Mouse (Mus musculus): ENCODE measurements around the gene Wdfy2. TPM values are rescaled to one million over a fixed set of nuclear protein-coding genes. Genes with fewer than 3 reads are reported as not detected.

Wdfy2 gene
- 10.8 and 11.2 TPM in 2 replicates for polyA plus RNA-seq (2011; ENCODE audit: insufficient read depth, insufficient read length, low read depth, missing spikeins)

- Histone ChIP-seq H3K27me3 (ENCODE audit: control insufficient read depth, insufficient read depth, low read length, poor library complexity, severe bottlenecking) (no peaks in the 10 kb centered on the region), H3K27ac (ENCODE audit: insufficient read depth, low read length) (no peak within 1 kb of the TSS)
- TF ChIP-seq CTCF (IDR thresholded peaks at IDR 0.05; ENCODE audit: low read depth, low read length) (no peak), POLR2A (IDR thresholded peaks at IDR 0.05; ENCODE audit: insufficient read depth, low read length) (no peak), EP300 (IDR thresholded peaks at IDR 0.05; ENCODE audit: insufficient read depth, low read depth, low read length) (no peak)
Observed at GRCm38 (mm10) chr14:62837641-62838252, at the start of gene Wdfy2. Gene Wdfy2 (plus strand): TSS chr14:62837678.

GRCm38 (mm10) chr14:62789282-62789681 is 48.2 kb upstream of the Wdfy2 start:
- Histone ChIP-seq H3K27me3 (ENCODE audit: control insufficient read depth, insufficient read depth, low read length, poor library complexity, severe bottlenecking) (no peaks in the 10 kb centered on the region; the same call in 1 of the 2 replicates), H3K4me3 (ENCODE audit: low read depth, low read length) (no peak overlapping the region), H3K9ac (ENCODE audit: low read depth, poor library complexity, severe bottlenecking) (no peak overlapping the region), H3K27ac (ENCODE audit: insufficient read depth, low read length) (no peak overlapping the region), H3K9me3 (replicated peaks; ENCODE audit: control insufficient read depth, insufficient read depth, low read length, poor library complexity, severe bottlenecking) (no peaks in the 10 kb centered on the region), H3K36me3 (ENCODE audit: control insufficient read depth, insufficient read depth, low read length, poor library complexity, severe bottlenecking) (no peaks in the 10 kb centered on the region), H3K4me1 (ENCODE audit: control insufficient read depth, insufficient read depth, low read length) (no peaks in the 10 kb centered on the region)
- TF ChIP-seq POLR2A (IDR thresholded peaks at IDR 0.05; ENCODE audit: insufficient read depth, low read length) (no peak), EP300 (IDR thresholded peaks at IDR 0.05; ENCODE audit: insufficient read depth, low read depth, low read length) (no peak), CTCF (IDR thresholded peaks at IDR 0.05; ENCODE audit: low read depth, low read length) (no peak)

More at GRCm38 (mm10) chr14:62837641-62838252, at the start of gene Wdfy2:
- H3K9ac ChIP-seq (ENCODE audit: low read depth, poor library complexity, severe bottlenecking): peak within 1 kb of the TSS; percentile 33
- no peaks in the 10 kb centered on the region for H3K36me3 ChIP-seq (ENCODE audit: control insufficient read depth, insufficient read depth, low read length, poor library complexity, severe bottlenecking)
- H3K4me1 ChIP-seq (ENCODE audit: control insufficient read depth, insufficient read depth, low read length): no peaks in the 10 kb centered on the region
- peak within 1 kb of the TSS; percentile 84 for H3K4me3 ChIP-seq (ENCODE audit: low read depth, low read length)
- no peaks in the 10 kb centered on the region for H3K9me3 ChIP-seq (replicated peaks; ENCODE audit: control insufficient read depth, insufficient read depth, low read length, poor library complexity, severe bottlenecking)

GRCm38 (mm10) chr14:62795719-62796118 is 41.8 kb upstream of the Wdfy2 start:
- Histone ChIP-seq H3K9me3 (replicated peaks; ENCODE audit: control insufficient read depth, insufficient read depth, low read length, poor library complexity, severe bottlenecking) (no peaks in the 10 kb centered on the region), H3K4me1 (ENCODE audit: control insufficient read depth, insufficient read depth, low read length) (no peaks in the 10 kb centered on the region), H3K9ac (ENCODE audit: low read depth, poor library complexity, severe bottlenecking) (no peak overlapping the region), H3K27ac (ENCODE audit: insufficient read depth, low read length) (no peak overlapping the region), H3K36me3 (ENCODE audit: control insufficient read depth, insufficient read depth, low read length, poor library complexity, severe bottlenecking) (no peaks in the 10 kb centered on the region), H3K27me3 (ENCODE audit: control insufficient read depth, insufficient read depth, low read length, poor library complexity, severe bottlenecking) (no peaks in the 10 kb centered on the region; the same call in 1 of the 2 replicates), H3K4me3 (ENCODE audit: low read depth, low read length) (no peak overlapping the region)
- TF ChIP-seq EP300 (IDR thresholded peaks at IDR 0.05; ENCODE audit: insufficient read depth, low read depth, low read length) (no peak), CTCF (IDR thresholded peaks at IDR 0.05; ENCODE audit: low read depth, low read length) (no peak), POLR2A (IDR thresholded peaks at IDR 0.05; ENCODE audit: insufficient read depth, low read length) (no peak)

GRCm38 (mm10) chr14:62798608-62799101 is 38.8 kb upstream of the Wdfy2 start:
- no peaks in the 10 kb centered on the region for H3K27me3 ChIP-seq (ENCODE audit: control insufficient read depth, insufficient read depth, low read length, poor library complexity, severe bottlenecking)
- no peak overlapping the region for H3K27ac ChIP-seq (ENCODE audit: insufficient read depth, low read length)
- peak overlapping the region; percentile 41 for H3K4me3 ChIP-seq (ENCODE audit: low read depth, low read length)
- no peaks in the 10 kb centered on the region for H3K36me3 ChIP-seq (ENCODE audit: control insufficient read depth, insufficient read depth, low read length, poor library complexity, severe bottlenecking)
- TF ChIP-seq CTCF (IDR thresholded peaks at IDR 0.05; ENCODE audit: low read depth, low read length): no peak
- 0 out of 2 replicates have a peak, but pooled peaks have one; percentile 6 for TF ChIP-seq EP300 (IDR thresholded peaks at IDR 0.05; ENCODE audit: insufficient read depth, low read depth, low read length)
- no peak overlapping the region for H3K9ac ChIP-seq (ENCODE audit: low read depth, poor library complexity, severe bottlenecking)
- no peaks in the 10 kb centered on the region for H3K9me3 ChIP-seq (replicated peaks; ENCODE audit: control insufficient read depth, insufficient read depth, low read length, poor library complexity, severe bottlenecking)
- no peaks in the 10 kb centered on the region for H3K4me1 ChIP-seq (ENCODE audit: control insufficient read depth, insufficient read depth, low read length)

- Histone ChIP-seq H3K27ac (ENCODE audit: insufficient read depth, low read length) (no peak overlapping the region), H3K4me3 (ENCODE audit: low read depth, low read length) (no peak overlapping the region), H3K27me3 (ENCODE audit: control insufficient read depth, insufficient read depth, low read length, poor library complexity, severe bottlenecking) (no peaks in the 10 kb centered on the region), H3K9me3 (replicated peaks; ENCODE audit: control insufficient read depth, insufficient read depth, low read length, poor library complexity, severe bottlenecking) (no peaks in the 10 kb centered on the region), H3K36me3 (ENCODE audit: control insufficient read depth, insufficient read depth, low read length, poor library complexity, severe bottlenecking) (no peaks in the 10 kb centered on the region), H3K9ac (ENCODE audit: low read depth, poor library complexity, severe bottlenecking) (no peak overlapping the region), H3K4me1 (ENCODE audit: control insufficient read depth, insufficient read depth, low read length) (no peaks in the 10 kb centered on the region)
- no peak for TF ChIP-seq POLR2A (IDR thresholded peaks at IDR 0.05; ENCODE audit: insufficient read depth, low read length)
Observed at GRCm38 (mm10) chr14:62800791-62801190, 36.7 kb upstream of the Wdfy2 start.

GRCm38 (mm10) chr14:62803204-62803603 is 34.3 kb upstream of the Wdfy2 start:
- Histone ChIP-seq H3K9me3 (replicated peaks; ENCODE audit: control insufficient read depth, insufficient read depth, low read length, poor library complexity, severe bottlenecking) (no peaks in the 10 kb centered on the region), H3K27me3 (ENCODE audit: control insufficient read depth, insufficient read depth, low read length, poor library complexity, severe bottlenecking) (no peaks in the 10 kb centered on the region), H3K36me3 (ENCODE audit: control insufficient read depth, insufficient read depth, low read length, poor library complexity, severe bottlenecking) (no peaks in the 10 kb centered on the region), H3K27ac (ENCODE audit: insufficient read depth, low read length) (no peak overlapping the region), H3K9ac (ENCODE audit: low read depth, poor library complexity, severe bottlenecking) (no peak overlapping the region), H3K4me1 (ENCODE audit: control insufficient read depth, insufficient read depth, low read length) (no peaks in the 10 kb centered on the region), H3K4me3 (ENCODE audit: low read depth, low read length) (no peak overlapping the region)
- no peak for TF ChIP-seq POLR2A (IDR thresholded peaks at IDR 0.05; ENCODE audit: insufficient read depth, low read length)
- TF ChIP-seq EP300 (IDR thresholded peaks at IDR 0.05; ENCODE audit: insufficient read depth, low read depth, low read length): no peak
- TF ChIP-seq CTCF (IDR thresholded peaks at IDR 0.05; ENCODE audit: low read depth, low read length): no peak

All from ES-Bruce4 (cell line).